Mouse (Mus musculus) myocyte (in vitro differentiated cells): Measurements from ENCODE around the gene Ddx27. TPM values are rescaled to one million over a fixed set of nuclear protein-coding genes. Genes with fewer than 3 reads are reported as not detected.

ENCODE experiments used
- H3K27me3 ChIP-seq: one replicate; pipeline ENCODE4 v1.6.1; 2011; ENCODE audit not compliant: control insufficient read depth, insufficient read depth, insufficient read length
- H3K36me3 ChIP-seq: one replicate; pipeline ENCODE4 v1.6.1; 2011; ENCODE audit not compliant: control insufficient read depth, insufficient read depth
- H3K4me2 ChIP-seq: one replicate; pipeline ENCODE4 v1.6.1; 2011; ENCODE audit warnings: low read depth, control low read depth
- H3K4me3 ChIP-seq: one replicate; pipeline ENCODE4 v1.5.1; 2011; ENCODE audit warnings: mild to moderate bottlenecking, control low read depth, moderate library complexity
- H3K79me2 ChIP-seq: one replicate; pipeline ENCODE4 v1.6.1; 2011; ENCODE audit not compliant: control insufficient read depth, insufficient read depth
- H3ac ChIP-seq: one replicate; pipeline ENCODE4 v1.6.1; 2011; ENCODE audit not compliant: control insufficient read depth, insufficient read length
- CEBPB ChIP-seq: IDR thresholded peaks from 2 replicates; pipeline ENCODE4 v1.6.1; 2011; ENCODE audit warnings: mild to moderate bottlenecking, moderate library complexity; ENCODE audit not compliant: poor library complexity, insufficient read depth, severe bottlenecking
- E2F4 ChIP-seq: IDR thresholded peaks from one replicate; pipeline ENCODE4 v1.6.1; 2011; ENCODE audit warnings: mild to moderate bottlenecking, control low read depth, moderate library complexity; ENCODE audit not compliant: insufficient read depth
- MAX ChIP-seq: IDR thresholded peaks from one replicate; pipeline ENCODE4 v1.6.1; 2011; ENCODE audit warnings: low read depth, mild to moderate bottlenecking, control low read depth
- MYOD1 ChIP-seq, 3 experiments: IDR thresholded peaks; one replicate each; pipeline ENCODE4 v1.6.1; 2011; ENCODE audit warnings: control low read depth in 2 of 3, low read depth in 2 of 3, mild to moderate bottlenecking in 2 of 3, moderate library complexity in 1 of 3; ENCODE audit not compliant: insufficient read length in 2 of 3, control insufficient read depth in 1 of 3
- MYOG ChIP-seq, 3 experiments: IDR thresholded peaks; one replicate each; pipeline ENCODE4 v1.6.1; 2011; ENCODE audit warnings: control low read depth in 2 of 3, low read depth in 2 of 3, mild to moderate bottlenecking in 2 of 3; ENCODE audit not compliant: insufficient read length in 2 of 3, control insufficient read depth in 1 of 3, insufficient read depth in 1 of 3
- POLR2A ChIP-seq: IDR thresholded peaks from one replicate; pipeline ENCODE4 v1.6.1; 2011; ENCODE audit warnings: low read depth, mild to moderate bottlenecking, control low read depth, moderate library complexity; ENCODE audit not compliant: insufficient read length
- POLR2AphosphoS2 ChIP-seq: IDR thresholded peaks from one replicate; pipeline ENCODE4 v1.6.1; 2011; ENCODE audit warnings: low read depth, control low read depth; ENCODE audit not compliant: insufficient read length
- REST ChIP-seq: IDR thresholded peaks from one replicate; pipeline ENCODE4 v1.6.1; 2011; ENCODE audit warnings: mild to moderate bottlenecking, control low read depth, moderate library complexity; ENCODE audit not compliant: insufficient read depth, insufficient read length
- SRF ChIP-seq: IDR thresholded peaks from one replicate; pipeline ENCODE4 v1.6.1; 2011; ENCODE audit warnings: low read depth; ENCODE audit not compliant: control insufficient read depth, insufficient read length
- TCF12 ChIP-seq: IDR thresholded peaks from one replicate; pipeline ENCODE4 v1.6.1; 2011; ENCODE audit warnings: mild to moderate bottlenecking, control low read depth; ENCODE audit not compliant: poor library complexity, insufficient read depth, severe bottlenecking
- TCF3 ChIP-seq: IDR thresholded peaks from one replicate; pipeline ENCODE4 v1.6.1; 2011; ENCODE audit warnings: low read depth, control low read depth; ENCODE audit not compliant: insufficient read length
- USF1 ChIP-seq: IDR thresholded peaks from one replicate; pipeline ENCODE4 v1.6.1; 2011; ENCODE audit warnings: low read depth, mild to moderate bottlenecking, control low read depth, moderate library complexity
- polyA plus RNA-seq: library from polyadenylated mRNA; unstranded; fragments of >200 nt; fragmentation: generic; extraction: Trizol; gene quantifications from one replicate; pipeline ENCODE4 v1.2.1, GENCODE M21; 2012; ENCODE audit warnings: missing spikeins

Gene Ddx27
- polyA plus RNA-seq, 1 experiment, result 46.9 TPM

DNA sequence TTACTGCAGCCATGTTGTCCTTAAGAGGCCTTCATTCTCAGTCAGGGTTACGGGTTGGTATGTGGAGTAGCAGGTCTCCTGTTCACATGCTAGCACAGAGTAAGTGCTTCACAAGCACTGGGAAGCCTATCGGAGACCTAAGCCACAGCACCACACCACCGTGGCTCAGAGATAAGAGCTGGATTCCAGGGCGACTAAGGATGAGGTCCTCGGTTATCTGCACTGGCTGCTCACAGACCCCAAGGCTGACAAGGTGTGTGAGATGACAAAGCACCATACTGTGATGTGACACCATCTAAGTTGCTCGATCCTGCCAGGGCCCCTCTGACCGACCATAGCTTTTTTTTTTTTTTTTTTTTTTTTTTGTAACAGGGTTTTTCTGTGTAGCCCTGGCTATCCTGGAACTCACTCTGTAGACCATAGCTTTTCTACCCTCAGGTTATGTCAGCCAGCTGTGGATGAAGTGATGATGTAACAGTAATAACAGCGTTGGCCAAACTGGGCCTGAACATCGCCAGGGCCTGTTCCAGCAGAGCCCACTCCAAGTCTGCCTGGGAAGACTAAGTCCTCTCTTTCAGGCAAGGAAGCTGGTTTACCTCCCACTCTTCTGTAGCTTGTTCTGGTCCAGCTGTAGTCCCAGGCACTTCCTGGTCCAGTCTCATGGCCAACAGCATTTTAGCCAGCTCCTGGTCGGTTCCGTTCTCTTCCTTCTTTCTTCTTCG lies 28.6 kb downstream of the Ddx27 start:
- Histone ChIP-seq H3K36me3 (peaks cover 67% of the 10 kb centered on the region), H3K27me3 (no peaks in the 10 kb centered on the region), H3K4me3 (no peak overlapping the region), H3K79me2 (no peaks in the 10 kb centered on the region), H3ac (no peak overlapping the region), H3K4me2 (no peak overlapping the region)
- TF ChIP-seq CEBPB, result no peak

DNA sequence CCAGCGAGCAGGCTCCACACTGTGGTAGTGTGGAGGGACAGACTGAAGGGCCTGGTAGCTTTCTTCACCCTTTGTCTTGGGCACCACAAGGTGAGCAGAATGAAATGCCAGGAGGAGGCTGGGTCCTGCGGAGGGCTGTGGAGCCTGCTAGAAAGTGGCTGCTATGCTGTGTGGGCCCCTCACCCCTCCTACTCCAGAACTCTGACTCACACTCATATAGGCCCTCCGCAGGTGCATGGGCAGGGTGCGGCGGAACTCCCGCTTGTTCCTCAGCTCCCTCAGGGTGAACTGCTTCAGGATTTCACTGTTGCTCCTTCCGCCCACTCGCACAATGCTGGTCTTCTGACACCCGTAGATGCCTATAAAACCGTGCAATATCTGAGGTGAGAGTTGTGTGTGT lies 33.2 kb downstream of the Ddx27 start:
- TF ChIP-seq CEBPB (no peak), TCF3 (no peak), MYOD1 (IDR thresholded peaks at IDR 0.05; ENCODE audit: control insufficient read depth in 1 of 3, insufficient read length in 2 of 3, low read depth in 2 of 3) (no peak), POLR2A (no peak), POLR2AphosphoS2 (no peak), E2F4 (no peak), MYOG (IDR thresholded peaks at IDR 0.05; ENCODE audit: control insufficient read depth in 1 of 3, insufficient read depth in 1 of 3, insufficient read length in 2 of 3, low read depth in 2 of 3) (no peak), USF1 (no peak), MAX (no peak), SRF (no peak), REST (no peak), TCF12 (no peak)
- H3ac ChIP-seq, result no peak overlapping the region

DNA sequence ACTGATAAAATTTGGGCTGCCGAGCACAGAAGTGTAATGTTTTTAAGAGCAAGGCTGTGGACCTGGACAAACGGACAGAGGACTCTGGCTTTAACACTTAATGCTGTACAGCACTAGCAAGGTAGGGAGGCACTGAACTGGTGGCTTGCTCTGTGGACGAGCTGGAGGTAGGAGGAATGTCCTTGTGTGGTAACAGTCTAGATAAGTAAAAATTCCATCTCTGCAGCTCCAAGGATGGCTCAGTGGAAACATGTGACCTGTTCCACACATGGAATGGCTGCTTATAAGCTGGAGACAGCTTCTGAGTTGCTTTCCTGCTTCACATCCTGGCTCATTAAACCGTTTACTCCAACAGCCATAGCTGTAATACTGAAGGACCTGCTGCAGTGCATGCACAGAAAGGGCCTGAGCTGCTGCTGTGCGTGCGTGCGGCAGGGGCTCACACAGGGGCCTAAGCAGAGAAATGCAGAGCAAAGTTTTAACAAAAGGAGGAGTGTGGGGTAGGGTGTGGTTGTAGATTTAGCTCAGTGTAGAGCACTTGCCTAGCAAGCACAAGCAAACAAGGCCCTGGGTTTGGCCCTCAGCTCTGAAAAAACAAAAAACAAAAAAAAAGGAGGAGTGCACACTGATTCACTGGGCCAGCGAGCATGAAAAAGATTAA lies 33.8 kb downstream of the Ddx27 start:
- Histone ChIP-seq H3K27me3 (no peaks in the 10 kb centered on the region), H3K4me3 (no peak overlapping the region), H3K79me2 (peaks cover 23% of the 10 kb centered on the region), H3K36me3 (peaks cover 63% of the 10 kb centered on the region), H3ac (no peak overlapping the region), H3K4me2 (no peak overlapping the region)
- TF ChIP-seq TCF12, result no peak
- TF ChIP-seq MYOD1 (IDR thresholded peaks at IDR 0.05; ENCODE audit: control insufficient read depth in 1 of 3, insufficient read length in 2 of 3, low read depth in 2 of 3), result no peak
- TF ChIP-seq MAX, result no peak
- no peak for TF ChIP-seq POLR2AphosphoS2
- no peak for TF ChIP-seq SRF

More for the DNA sequence above, 33.2 kb downstream of the Ddx27 start:
- Histone ChIP-seq H3K27me3 (no peaks in the 10 kb centered on the region), H3K4me2 (no peak overlapping the region), H3K4me3 (no peak overlapping the region), H3K79me2 (peaks cover 17% of the 10 kb centered on the region), H3K36me3 (peaks cover 60% of the 10 kb centered on the region)

DNA sequence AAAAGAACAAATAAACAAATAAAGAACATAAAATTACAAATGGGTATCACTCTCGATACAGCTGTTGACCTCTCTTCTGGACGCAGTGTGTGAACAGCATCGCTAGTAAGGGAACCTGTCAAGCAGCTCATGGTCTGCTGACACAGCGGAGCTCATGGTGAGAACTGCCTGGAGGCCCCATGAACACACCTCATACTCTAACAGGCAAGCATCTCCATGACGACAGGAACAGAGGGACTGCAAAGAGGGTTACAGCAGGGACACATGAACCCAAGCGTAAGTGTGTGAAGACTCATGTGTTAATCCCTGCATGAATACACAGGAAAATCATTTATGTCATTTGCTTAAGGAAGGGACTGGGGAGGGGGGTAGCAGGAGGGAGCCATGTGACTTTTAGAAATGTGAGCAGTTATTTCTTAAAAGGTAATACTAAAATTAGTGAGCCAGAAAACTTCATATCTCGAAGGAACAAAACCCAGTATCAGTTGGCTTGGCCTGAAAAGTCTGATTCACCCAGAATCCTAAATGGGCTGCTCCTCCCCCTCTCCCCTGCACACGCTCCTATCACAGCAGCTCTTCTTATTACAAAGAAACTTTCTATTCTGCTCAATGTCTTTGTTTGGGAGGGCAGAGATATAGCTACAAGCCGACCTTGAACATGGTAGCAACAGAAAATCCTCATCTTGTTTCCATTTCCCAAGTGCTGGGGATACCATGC lies 38.3 kb downstream of the Ddx27 start:
- no peak for TF ChIP-seq E2F4
- TF ChIP-seq MYOD1 (IDR thresholded peaks at IDR 0.05; ENCODE audit: control insufficient read depth in 1 of 3, insufficient read length in 2 of 3, low read depth in 2 of 3), result no peak
- no peak for TF ChIP-seq MAX
- TF ChIP-seq TCF3, result no peak
- no peak for TF ChIP-seq POLR2AphosphoS2
- TF ChIP-seq REST, result no peak
- no peak for TF ChIP-seq CEBPB
- TF ChIP-seq MYOG (IDR thresholded peaks at IDR 0.05; ENCODE audit: control insufficient read depth in 1 of 3, insufficient read depth in 1 of 3, insufficient read length in 2 of 3, low read depth in 2 of 3), result no peak
- TF ChIP-seq USF1, result no peak
- TF ChIP-seq SRF, result no peak
- no peak for TF ChIP-seq POLR2A
- TF ChIP-seq TCF12, result no peak

DNA sequence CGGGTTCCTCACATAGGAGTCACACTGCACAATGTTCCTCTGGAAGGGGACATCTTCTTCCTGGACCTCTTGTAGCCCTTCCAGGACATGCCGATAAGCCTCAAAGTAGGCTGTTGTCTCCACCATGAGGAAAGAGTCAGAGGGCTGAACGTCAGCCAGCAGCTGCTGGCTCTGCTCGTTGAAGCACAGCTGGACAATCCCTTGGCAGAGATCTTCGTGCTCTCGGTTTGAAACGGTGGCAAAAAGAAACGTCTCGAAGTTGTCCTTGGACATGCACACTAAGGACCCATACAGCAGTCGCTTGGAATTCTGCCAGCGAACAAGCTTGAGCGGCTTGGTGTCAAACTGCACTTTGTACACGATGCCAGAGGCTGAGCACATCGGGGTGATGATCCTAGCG lies 40.4 kb downstream of the Ddx27 start:
- TF ChIP-seq E2F4, result no peak
- no peak for TF ChIP-seq USF1
- no peak for TF ChIP-seq TCF12
- no peak for TF ChIP-seq POLR2A
- TF ChIP-seq MYOG (IDR thresholded peaks at IDR 0.05; ENCODE audit: control insufficient read depth in 1 of 3, insufficient read depth in 1 of 3, insufficient read length in 2 of 3, low read depth in 2 of 3), result no peak
- no peak for TF ChIP-seq POLR2AphosphoS2
- H3K4me2 ChIP-seq, result no peak overlapping the region
- H3K4me3 ChIP-seq, result no peak overlapping the region
- H3K79me2 ChIP-seq, result peaks cover 36% of the 10 kb centered on the region
- peaks cover 46% of the 10 kb centered on the region for H3K36me3 ChIP-seq
- no peak overlapping the region for H3ac ChIP-seq
- H3K27me3 ChIP-seq, result no peaks in the 10 kb centered on the region

More for the DNA sequence above, 38.3 kb downstream of the Ddx27 start:
- no peaks in the 10 kb centered on the region for H3K27me3 ChIP-seq
- H3K4me2 ChIP-seq, result no peak overlapping the region
- peaks cover 65% of the 10 kb centered on the region for H3K36me3 ChIP-seq
- H3K79me2 ChIP-seq, result peaks cover 36% of the 10 kb centered on the region
- no peak overlapping the region for H3ac ChIP-seq
- H3K4me3 ChIP-seq, result no peak overlapping the region
